Mouse (Mus musculus): ENCODE data around the gene Gm17622. TPM values are rescaled to one million over a fixed set of nuclear protein-coding genes. Genes with fewer than 3 reads are reported as not detected.

The Gm17622 gene
- polyA plus RNA-seq, 1 experiment from 2014 or later = not detected

GRCm38 (mm10) chr13:96516249-96516648 lies 25.7 kb downstream of the Gm17622 start:
- H3K27ac ChIP-seq (replicated peaks; ENCODE audit: low read depth, low read length) = no peak overlapping the region
- H3K4me1 ChIP-seq (ENCODE audit: control insufficient read depth, insufficient read depth, low read length) = no peaks in the 10 kb centered on the region
- H3K9me3 ChIP-seq (ENCODE audit: control insufficient read depth, low read length) = no peaks in the 10 kb centered on the region
- no peak for ATAC-seq (ENCODE audit: low FRiP score, low TSS enrichment)
- 93% methylated on average over 9 of the region's 9 CpGs for WGBS
- no peak overlapping the region for H3K9ac ChIP-seq (replicated peaks; ENCODE audit: low read length)
- DNase-seq = no peak
- H3K36me3 ChIP-seq (ENCODE audit: control insufficient read depth, insufficient read depth, low read length) = 0 out of 2 replicates have a peak, but pooled peaks cover 3% of the 10 kb centered on the region
- no peak overlapping the region for H3K4me3 ChIP-seq (replicated peaks; ENCODE audit: low read depth, low read length)
- no peaks in the 10 kb centered on the region for H3K27me3 ChIP-seq (ENCODE audit: control insufficient read depth, insufficient read depth, low read length)
- no peak overlapping the region for H3K4me2 ChIP-seq (ENCODE audit: low read length)

GRCm38 (mm10) chr13:96517335-96517734 lies 26.8 kb downstream of the Gm17622 start:
- no peaks in the 10 kb centered on the region for H3K9me3 ChIP-seq (ENCODE audit: control insufficient read depth, low read length)

GRCm38 (mm10) chr13:96521294-96521693 lies 30.8 kb downstream of the Gm17622 start:
- H3K4me2 ChIP-seq (ENCODE audit: low read length) = no peak overlapping the region
- 0 out of 2 replicates have a peak, but pooled peaks cover under 1% of the 10 kb centered on the region for H3K36me3 ChIP-seq (ENCODE audit: control insufficient read depth, insufficient read depth, low read length)
- ATAC-seq (ENCODE audit: low FRiP score, low TSS enrichment) = no peak
- no peak overlapping the region for H3K27ac ChIP-seq (replicated peaks; ENCODE audit: low read depth, low read length)
- H3K4me1 ChIP-seq (ENCODE audit: control insufficient read depth, insufficient read depth, low read length) = no peaks in the 10 kb centered on the region
- DNase-seq = no peak
- 91% methylated on average over 3 of the region's 3 CpGs for WGBS
- H3K9ac ChIP-seq (replicated peaks; ENCODE audit: low read length) = no peak overlapping the region
- no peaks in the 10 kb centered on the region for H3K27me3 ChIP-seq (ENCODE audit: control insufficient read depth, insufficient read depth, low read length)
- no peak overlapping the region for H3K4me3 ChIP-seq (replicated peaks; ENCODE audit: low read depth, low read length)
- H3K9me3 ChIP-seq (ENCODE audit: control insufficient read depth, low read length) = no peaks in the 10 kb centered on the region

More at GRCm38 (mm10) chr13:96517335-96517734, 26.8 kb downstream of the Gm17622 start:
- Histone ChIP-seq H3K36me3 (ENCODE audit: control insufficient read depth, insufficient read depth, low read length) (0 out of 2 replicates have a peak, but pooled peaks cover 3% of the 10 kb centered on the region), H3K4me2 (ENCODE audit: low read length) (no peak overlapping the region), H3K4me1 (ENCODE audit: control insufficient read depth, insufficient read depth, low read length) (no peaks in the 10 kb centered on the region), H3K4me3 (replicated peaks; ENCODE audit: low read depth, low read length) (no peak overlapping the region), H3K27me3 (ENCODE audit: control insufficient read depth, insufficient read depth, low read length) (no peaks in the 10 kb centered on the region), H3K27ac (replicated peaks; ENCODE audit: low read depth, low read length) (no peak overlapping the region), H3K9ac (replicated peaks; ENCODE audit: low read length) (no peak overlapping the region)
- DNase-seq = no peak
- no peak for ATAC-seq (ENCODE audit: low FRiP score, low TSS enrichment)
- WGBS = 89% methylated on average over 2 of the region's 2 CpGs

GRCm38 (mm10) chr13:96527022-96527421 lies 36.5 kb downstream of the Gm17622 start:
- no peak overlapping the region for H3K9ac ChIP-seq (replicated peaks; ENCODE audit: low read length)
- 93% methylated on average over 3 of the region's 3 CpGs for WGBS
- DNase-seq (no peak), ATAC-seq (ENCODE audit: low FRiP score, low TSS enrichment) (no peak)
- no peak overlapping the region for H3K4me2 ChIP-seq (ENCODE audit: low read length)
- no peaks in the 10 kb centered on the region for H3K4me1 ChIP-seq (ENCODE audit: control insufficient read depth, insufficient read depth, low read length)
- no peaks in the 10 kb centered on the region for H3K27me3 ChIP-seq (ENCODE audit: control insufficient read depth, insufficient read depth, low read length)
- no peak overlapping the region for H3K27ac ChIP-seq (replicated peaks; ENCODE audit: low read depth, low read length)
- H3K4me3 ChIP-seq (replicated peaks; ENCODE audit: low read depth, low read length) = no peak overlapping the region
- no peaks in the 10 kb centered on the region for H3K36me3 ChIP-seq (ENCODE audit: control insufficient read depth, insufficient read depth, low read length)
- 0 out of 2 replicates have a peak, but pooled peaks cover 5% of the 10 kb centered on the region for H3K9me3 ChIP-seq (ENCODE audit: control insufficient read depth, low read length)

GRCm38 (mm10) chr13:96527856-96528255 lies 37.3 kb downstream of the Gm17622 start:
- Histone ChIP-seq H3K9me3 (ENCODE audit: control insufficient read depth, low read length) (0 out of 2 replicates have a peak, but pooled peaks cover 5% of the 10 kb centered on the region), H3K27me3 (ENCODE audit: control insufficient read depth, insufficient read depth, low read length) (no peaks in the 10 kb centered on the region), H3K9ac (replicated peaks; ENCODE audit: low read length) (no peak overlapping the region), H3K4me2 (ENCODE audit: low read length) (no peak overlapping the region), H3K4me3 (replicated peaks; ENCODE audit: low read depth, low read length) (no peak overlapping the region), H3K27ac (replicated peaks; ENCODE audit: low read depth, low read length) (no peak overlapping the region), H3K36me3 (ENCODE audit: control insufficient read depth, insufficient read depth, low read length) (no peaks in the 10 kb centered on the region), H3K4me1 (ENCODE audit: control insufficient read depth, insufficient read depth, low read length) (no peaks in the 10 kb centered on the region)
- WGBS = 93% methylated on average over 11 of the region's 11 CpGs
- no peak for ATAC-seq (ENCODE audit: low FRiP score, low TSS enrichment)
- DNase-seq = no peak

- ATAC-seq (ENCODE audit: low FRiP score, low TSS enrichment) (no peak), DNase-seq (no peak)
- Histone ChIP-seq H3K27me3 (ENCODE audit: control insufficient read depth, insufficient read depth, low read length) (no peaks in the 10 kb centered on the region), H3K9me3 (ENCODE audit: control insufficient read depth, low read length) (0 out of 2 replicates have a peak, but pooled peaks cover 5% of the 10 kb centered on the region), H3K4me2 (ENCODE audit: low read length) (no peak overlapping the region), H3K9ac (replicated peaks; ENCODE audit: low read length) (no peak overlapping the region), H3K36me3 (ENCODE audit: control insufficient read depth, insufficient read depth, low read length) (no peaks in the 10 kb centered on the region), H3K4me1 (ENCODE audit: control insufficient read depth, insufficient read depth, low read length) (no peaks in the 10 kb centered on the region), H3K4me3 (replicated peaks; ENCODE audit: low read depth, low read length) (no peak overlapping the region), H3K27ac (replicated peaks; ENCODE audit: low read depth, low read length) (no peak overlapping the region)
- WGBS = 95% methylated on average over 3 of the region's 3 CpGs
Measured at GRCm38 (mm10) chr13:96528776-96529175, 38.2 kb downstream of the Gm17622 start.

GRCm38 (mm10) chr13:96529542-96529941 lies 39.0 kb downstream of the Gm17622 start:
- ATAC-seq (ENCODE audit: low FRiP score, low TSS enrichment) (no peak), DNase-seq (no peak)
- H3K27me3 ChIP-seq (ENCODE audit: control insufficient read depth, insufficient read depth, low read length) = no peaks in the 10 kb centered on the region
- H3K4me2 ChIP-seq (ENCODE audit: low read length) = no peak overlapping the region
- H3K4me1 ChIP-seq (ENCODE audit: control insufficient read depth, insufficient read depth, low read length) = no peaks in the 10 kb centered on the region
- no peak overlapping the region for H3K4me3 ChIP-seq (replicated peaks; ENCODE audit: low read depth, low read length)
- H3K9me3 ChIP-seq (ENCODE audit: control insufficient read depth, low read length) = 0 out of 2 replicates have a peak, but pooled peaks cover 5% of the 10 kb centered on the region
- H3K36me3 ChIP-seq (ENCODE audit: control insufficient read depth, insufficient read depth, low read length) = no peaks in the 10 kb centered on the region
- H3K27ac ChIP-seq (replicated peaks; ENCODE audit: low read depth, low read length) = no peak overlapping the region
- no peak overlapping the region for H3K9ac ChIP-seq (replicated peaks; ENCODE audit: low read length)
- WGBS = 93% methylated on average over 3 of the region's 3 CpGs

- no peak overlapping the region for H3K4me3 ChIP-seq (replicated peaks; ENCODE audit: low read depth, low read length)
- no peak overlapping the region for H3K9ac ChIP-seq (replicated peaks; ENCODE audit: low read length)
- H3K36me3 ChIP-seq (ENCODE audit: control insufficient read depth, insufficient read depth, low read length) = no peaks in the 10 kb centered on the region
- H3K4me1 ChIP-seq (ENCODE audit: control insufficient read depth, insufficient read depth, low read length) = no peaks in the 10 kb centered on the region
- DNase-seq (no peak), ATAC-seq (ENCODE audit: low FRiP score, low TSS enrichment) (no peak)
- 96% methylated on average over 9 of the region's 9 CpGs for WGBS
- H3K9me3 ChIP-seq (ENCODE audit: control insufficient read depth, low read length) = 0 out of 2 replicates have a peak, but pooled peaks cover 5% of the 10 kb centered on the region
- no peak overlapping the region for H3K4me2 ChIP-seq (ENCODE audit: low read length)
- no peak overlapping the region for H3K27ac ChIP-seq (replicated peaks; ENCODE audit: low read depth, low read length)
- no peaks in the 10 kb centered on the region for H3K27me3 ChIP-seq (ENCODE audit: control insufficient read depth, insufficient read depth, low read length)
Measured at GRCm38 (mm10) chr13:96530064-96530463, 39.5 kb downstream of the Gm17622 start.

GRCm38 (mm10) chr13:96532176-96532575 lies 41.6 kb downstream of the Gm17622 start:
- Histone ChIP-seq H3K9ac (replicated peaks; ENCODE audit: low read length) (no peak overlapping the region), H3K4me3 (replicated peaks; ENCODE audit: low read depth, low read length) (no peak overlapping the region), H3K9me3 (ENCODE audit: control insufficient read depth, low read length) (0 out of 2 replicates have a peak, but pooled peaks cover 5% of the 10 kb centered on the region), H3K4me1 (ENCODE audit: control insufficient read depth, insufficient read depth, low read length) (no peaks in the 10 kb centered on the region), H3K36me3 (ENCODE audit: control insufficient read depth, insufficient read depth, low read length) (no peaks in the 10 kb centered on the region), H3K27me3 (ENCODE audit: control insufficient read depth, insufficient read depth, low read length) (no peaks in the 10 kb centered on the region), H3K4me2 (ENCODE audit: low read length) (no peak overlapping the region), H3K27ac (replicated peaks; ENCODE audit: low read depth, low read length) (no peak overlapping the region)
- WGBS = 85% methylated on average over 6 of the region's 6 CpGs
- DNase-seq (no peak), ATAC-seq (ENCODE audit: low FRiP score, low TSS enrichment) (no peak)
